Mouse (Mus musculus) kidney, adult 2 months (tissue): ENCODE measurements at regions not wholly inside any gene's neighbourhood (a gene's known extent, or its start where the extent isn't known, plus 50 kb on each side); places are given as distances from the start of the nearest gene placed in this dataset.

Experiments used
- CTCF ChIP-seq: fragments of 200-500 bp; conservative IDR thresholded peaks from 2 replicates; pipeline ENCODE4 v1.5.1; 2011; ENCODE audit warnings: low read depth, mild to moderate bottlenecking, control low read depth, low read length, moderate library complexity, mixed read lengths; ENCODE audit not compliant: insufficient read depth, insufficient read length
- POLR2A ChIP-seq: fragments of 200-500 bp; IDR thresholded peaks from one replicate; pipeline ENCODE4 v1.6.1; 2011; ENCODE audit warnings: low read depth, low read length, control low read depth

DNA sequence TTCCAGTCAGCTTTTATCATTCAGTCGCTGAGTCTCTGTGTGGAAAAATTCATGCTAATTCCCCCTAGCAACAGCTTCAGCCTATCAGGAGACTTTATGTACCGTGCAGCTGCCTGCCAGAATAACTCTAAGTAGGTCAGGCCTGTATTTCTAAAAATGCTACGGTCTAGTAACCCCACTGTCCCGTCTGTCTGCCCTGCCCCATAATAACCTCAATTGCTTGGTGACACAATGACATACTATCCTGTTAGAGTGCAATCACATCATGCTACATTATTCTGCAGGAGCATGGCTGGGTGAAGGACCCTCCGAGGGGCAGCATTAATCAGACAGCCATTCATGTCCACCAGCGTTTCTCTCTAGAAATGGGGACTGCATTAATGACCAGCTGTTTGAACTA, 158.9 kb downstream of the Gm11361 start:
- TF ChIP-seq POLR2A (no peak), CTCF (no peak)
